Mouse (Mus musculus): ENCODE results near the gene Trim45.

DNA sequence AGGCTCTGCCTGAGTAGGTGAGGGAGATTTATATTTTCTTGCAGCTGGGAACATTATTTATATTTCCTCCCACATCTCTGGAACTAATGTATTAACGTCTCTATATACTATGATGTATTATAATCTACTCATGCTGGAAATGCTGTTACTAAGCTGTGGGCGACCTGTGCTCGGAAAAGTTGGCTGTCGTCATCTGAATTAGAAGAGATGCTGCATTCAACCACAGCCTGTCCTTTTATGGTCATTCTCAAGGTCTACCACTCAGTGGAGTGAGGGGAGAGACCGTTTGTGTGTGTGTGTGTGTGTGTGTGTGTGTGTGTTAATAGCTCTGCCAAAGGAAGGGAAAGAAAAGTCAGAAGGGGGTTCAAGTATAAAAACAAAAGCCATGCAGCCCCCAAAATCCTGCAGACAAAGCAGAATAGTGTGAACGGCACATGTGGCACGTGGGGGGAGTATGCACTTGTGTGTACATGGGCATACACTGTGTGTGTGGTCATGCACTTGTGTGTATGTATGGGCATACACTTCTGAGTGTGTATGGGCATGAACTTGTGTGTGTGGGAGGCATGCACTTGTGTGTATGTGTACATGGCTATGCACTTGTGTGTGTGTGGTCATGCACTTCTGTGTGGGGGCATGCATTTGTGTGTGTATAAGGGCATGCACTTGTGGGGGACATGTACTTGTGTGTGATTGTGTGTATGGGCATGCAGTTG lies 10.3 kb upstream of the Trim45 start:
- TF ChIP-seq SIN3A (IDR thresholded peaks at IDR 0.05; ENCODE audit: low read length) (no peak), JUND (IDR thresholded peaks at IDR 0.05; ENCODE audit: low read depth, low read length) (no peak), MYC (IDR thresholded peaks at IDR 0.05; ENCODE audit: low read depth, low read length) (no peak), CTCF (IDR thresholded peaks at IDR 0.05 in 2 of 3, conservative IDR thresholded peaks at IDR 0.05 in 1 of 3; ENCODE audit: control insufficient read depth in 1 of 3, insufficient read depth in 1 of 3, low read depth in 2 of 3, low read length in 3 of 3, poor library complexity in 1 of 3, severe bottlenecking in 1 of 3) (no peak), BHLHE40 (IDR thresholded peaks at IDR 0.05; ENCODE audit: borderline replicate concordance, low read depth, low read length) (no peak), POLR2A (IDR thresholded peaks at IDR 0.05; ENCODE audit: control insufficient read depth in 1 of 2, insufficient read depth in 1 of 2, low read depth in 1 of 2, low read length in 2 of 2, poor library complexity in 1 of 2) (no peak), MAFK (IDR thresholded peaks at IDR 0.05; ENCODE audit: borderline replicate concordance, low read depth, low read length) (no peak), SMC3 (IDR thresholded peaks at IDR 0.05; ENCODE audit: low read depth, low read length) (no peak)
